Mouse (Mus musculus): ENCODE measurements around the gene Cdc42se2. TPM values are rescaled to one million over a fixed set of nuclear protein-coding genes. Genes with fewer than 3 reads are reported as not detected.

Gene Cdc42se2
- polyA plus RNA-seq, 2 experiments = 51.7 to 77.7 TPM

DNA sequence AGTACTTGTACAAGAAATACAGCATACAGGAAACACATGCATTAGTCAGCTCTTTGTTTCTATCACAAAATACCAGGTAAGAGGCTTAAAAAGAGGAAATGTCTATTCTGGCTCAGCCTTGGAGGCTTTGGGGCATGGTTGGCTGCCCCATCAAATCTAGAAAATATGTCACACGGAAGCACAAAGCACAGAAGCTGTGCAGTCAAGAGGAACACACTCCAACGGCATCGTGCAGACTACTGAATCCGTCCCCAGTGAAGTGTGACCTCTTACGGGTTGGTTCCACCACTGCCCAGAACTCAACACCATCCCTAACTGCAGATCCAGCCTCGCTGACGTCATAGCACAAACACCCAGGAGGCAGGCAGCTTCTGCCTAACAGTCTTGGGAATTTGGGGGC, 53.9 kb downstream of the Cdc42se2 start:
- Histone ChIP-seq H3K27ac (replicated peaks; ENCODE audit: low read depth, low read length) (no peak overlapping the region), H3K27me3 (ENCODE audit: control insufficient read depth, insufficient read depth, low read length) (no peaks in the 10 kb centered on the region), H3K4me2 (replicated peaks; ENCODE audit: low read depth, low read length, severe bottlenecking) (no peak overlapping the region), H3K36me3 (ENCODE audit: control insufficient read depth, insufficient read depth, low read length) (peaks cover 27% of the 10 kb centered on the region), H3K4me3 (replicated peaks; ENCODE audit: low read length) (no peak overlapping the region), H3K9ac (ENCODE audit: low read depth, low read length, severe bottlenecking) (no peak overlapping the region), H3K9me3 (ENCODE audit: control insufficient read depth, low read length) (no peaks in the 10 kb centered on the region), H3K4me1 (ENCODE audit: control insufficient read depth, insufficient read depth, low read length) (no peaks in the 10 kb centered on the region)
- 85% methylated on average over 7 of the region's 7 CpGs for WGBS
- ATAC-seq (ENCODE audit: low FRiP score, low read depth) (no peak), DNase-seq (ENCODE audit: low spot score) (no peak)
- TF ChIP-seq POLR2A (IDR thresholded peaks at IDR 0.05; ENCODE audit: borderline replicate concordance, extremely low read depth, insufficient read depth, insufficient read length) = no peak

DNA sequence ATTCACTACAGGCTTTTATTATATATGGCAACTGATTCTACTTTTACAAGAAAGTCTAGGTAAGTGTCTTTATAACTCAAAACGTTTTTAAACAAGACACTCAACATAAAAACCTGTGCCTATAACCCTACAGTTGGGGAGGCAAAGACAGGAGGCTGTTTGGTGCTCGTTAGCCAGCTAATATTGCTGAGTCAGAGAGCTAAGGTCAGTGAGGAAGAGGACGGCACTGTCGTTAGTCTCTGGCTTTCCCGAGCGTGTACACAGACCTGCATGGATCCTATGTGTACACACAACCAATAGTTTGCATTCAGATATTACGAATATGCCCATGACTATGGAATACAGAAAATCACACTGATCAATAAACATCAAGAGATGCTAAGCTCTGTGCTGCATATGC, 56.1 kb downstream of the Cdc42se2 start:
- TF ChIP-seq POLR2A (IDR thresholded peaks at IDR 0.05; ENCODE audit: borderline replicate concordance, extremely low read depth, insufficient read depth, insufficient read length) = no peak
- Histone ChIP-seq H3K4me3 (replicated peaks; ENCODE audit: low read length) (no peak overlapping the region), H3K9ac (ENCODE audit: low read depth, low read length, severe bottlenecking) (no peak overlapping the region), H3K9me3 (ENCODE audit: control insufficient read depth, low read length) (no peaks in the 10 kb centered on the region), H3K36me3 (ENCODE audit: control insufficient read depth, insufficient read depth, low read length) (peaks cover 24% of the 10 kb centered on the region), H3K27ac (replicated peaks; ENCODE audit: low read depth, low read length) (no peak overlapping the region), H3K4me1 (ENCODE audit: control insufficient read depth, insufficient read depth, low read length) (no peaks in the 10 kb centered on the region), H3K4me2 (replicated peaks; ENCODE audit: low read depth, low read length, severe bottlenecking) (no peak overlapping the region), H3K27me3 (ENCODE audit: control insufficient read depth, insufficient read depth, low read length) (no peaks in the 10 kb centered on the region)
- no peak for ATAC-seq (ENCODE audit: low FRiP score, low read depth)
- WGBS = 71% methylated on average over 7 of the region's 7 CpGs
- DNase-seq (ENCODE audit: low spot score) = no peak

DNA sequence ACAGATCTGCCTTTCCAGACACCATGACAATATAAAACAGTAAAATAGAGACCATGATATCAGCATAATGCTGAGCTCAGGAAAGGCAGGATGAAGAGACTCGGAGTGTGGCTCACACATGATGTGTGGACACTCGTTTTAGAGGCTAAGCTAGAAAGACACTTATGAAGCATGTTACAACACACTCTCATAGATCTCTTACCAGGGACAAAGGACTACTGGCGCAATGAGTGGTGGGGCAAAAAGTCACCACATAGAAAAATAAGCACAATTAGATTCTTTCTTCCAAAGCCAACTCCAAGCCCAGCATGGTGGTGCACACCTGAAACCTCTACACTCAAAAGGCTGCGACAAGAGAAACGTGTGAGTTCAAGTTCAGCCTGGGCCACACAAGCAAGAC, 56.5 kb downstream of the Cdc42se2 start:
- TF ChIP-seq POLR2A (IDR thresholded peaks at IDR 0.05; ENCODE audit: borderline replicate concordance, extremely low read depth, insufficient read depth, insufficient read length) = no peak
- H3K4me3 ChIP-seq (replicated peaks; ENCODE audit: low read length) = no peak overlapping the region
- no peak overlapping the region for H3K4me2 ChIP-seq (replicated peaks; ENCODE audit: low read depth, low read length, severe bottlenecking)
- no peaks in the 10 kb centered on the region for H3K27me3 ChIP-seq (ENCODE audit: control insufficient read depth, insufficient read depth, low read length)
- H3K27ac ChIP-seq (replicated peaks; ENCODE audit: low read depth, low read length) = no peak overlapping the region
- H3K9ac ChIP-seq (ENCODE audit: low read depth, low read length, severe bottlenecking) = no peak overlapping the region
- ATAC-seq (ENCODE audit: low FRiP score, low read depth) = no peak
- peaks cover 24% of the 10 kb centered on the region for H3K36me3 ChIP-seq (ENCODE audit: control insufficient read depth, insufficient read depth, low read length)
- DNase-seq (ENCODE audit: low spot score) = no peak
- no peaks in the 10 kb centered on the region for H3K9me3 ChIP-seq (ENCODE audit: control insufficient read depth, low read length)
- H3K4me1 ChIP-seq (ENCODE audit: control insufficient read depth, insufficient read depth, low read length) = no peaks in the 10 kb centered on the region
- WGBS = 92% methylated on average over 5 of the region's 5 CpGs

DNA sequence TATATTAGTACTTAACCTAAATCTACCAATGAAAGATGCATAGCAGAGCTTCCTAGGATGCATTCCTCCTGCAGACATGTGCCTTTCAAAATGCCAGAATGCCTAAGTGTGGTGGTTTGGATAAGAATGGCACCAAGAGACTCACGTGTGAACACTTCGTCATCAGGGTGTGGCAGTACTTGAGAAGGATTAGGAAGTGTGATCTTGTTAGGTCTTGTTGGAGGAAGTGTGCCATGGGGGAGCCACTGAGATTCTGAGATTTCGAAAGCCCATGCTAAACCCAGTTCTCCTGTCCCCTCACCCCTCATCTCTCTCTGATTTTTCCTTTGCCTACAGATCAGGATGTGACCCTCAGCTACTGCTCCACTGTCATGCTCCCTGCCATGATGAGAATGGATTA, 58.2 kb downstream of the Cdc42se2 start:
- no peak for ATAC-seq (ENCODE audit: low FRiP score, low read depth)
- no peak for DNase-seq (ENCODE audit: low spot score)
- no peak overlapping the region for H3K27ac ChIP-seq (replicated peaks; ENCODE audit: low read depth, low read length)
- no peak overlapping the region for H3K4me3 ChIP-seq (replicated peaks; ENCODE audit: low read length)
- no peak for TF ChIP-seq POLR2A (IDR thresholded peaks at IDR 0.05; ENCODE audit: borderline replicate concordance, extremely low read depth, insufficient read depth, insufficient read length)
- H3K9me3 ChIP-seq (ENCODE audit: control insufficient read depth, low read length) = no peaks in the 10 kb centered on the region
- H3K9ac ChIP-seq (ENCODE audit: low read depth, low read length, severe bottlenecking) = no peak overlapping the region
- peaks cover 19% of the 10 kb centered on the region for H3K36me3 ChIP-seq (ENCODE audit: control insufficient read depth, insufficient read depth, low read length)
- no peaks in the 10 kb centered on the region for H3K27me3 ChIP-seq (ENCODE audit: control insufficient read depth, insufficient read depth, low read length)
- no peaks in the 10 kb centered on the region for H3K4me1 ChIP-seq (ENCODE audit: control insufficient read depth, insufficient read depth, low read length)
- H3K4me2 ChIP-seq (replicated peaks; ENCODE audit: low read depth, low read length, severe bottlenecking) = no peak overlapping the region
- WGBS = 89% methylated on average over 3 of the region's 3 CpGs

DNA sequence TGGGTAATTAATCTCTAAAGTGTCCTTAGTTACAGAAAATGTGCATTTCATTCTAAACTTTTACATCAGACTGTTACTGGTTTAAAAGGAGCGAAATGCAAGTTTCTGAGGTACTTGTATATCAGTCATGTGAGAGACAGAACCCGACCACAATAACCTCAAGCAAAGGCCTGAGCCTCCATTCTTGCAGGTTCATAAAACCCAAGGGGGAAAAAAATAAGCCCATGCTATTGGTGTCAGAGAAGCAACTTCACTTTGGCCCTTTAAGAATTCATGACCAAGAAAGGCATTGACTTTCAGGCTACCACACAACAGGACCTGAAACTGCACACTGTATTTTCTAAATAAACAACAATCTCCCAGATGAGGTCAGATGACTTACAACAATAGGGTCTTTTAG, 59.1 kb downstream of the Cdc42se2 start:
- 74% methylated on average over 2 of the region's 2 CpGs for WGBS
- H3K9ac ChIP-seq (ENCODE audit: low read depth, low read length, severe bottlenecking) = no peak overlapping the region
- no peaks in the 10 kb centered on the region for H3K27me3 ChIP-seq (ENCODE audit: control insufficient read depth, insufficient read depth, low read length)
- H3K4me2 ChIP-seq (replicated peaks; ENCODE audit: low read depth, low read length, severe bottlenecking) = no peak overlapping the region
- peaks cover 22% of the 10 kb centered on the region for H3K36me3 ChIP-seq (ENCODE audit: control insufficient read depth, insufficient read depth, low read length)
- no peak for TF ChIP-seq POLR2A (IDR thresholded peaks at IDR 0.05; ENCODE audit: borderline replicate concordance, extremely low read depth, insufficient read depth, insufficient read length)
- no peak overlapping the region for H3K27ac ChIP-seq (replicated peaks; ENCODE audit: low read depth, low read length)
- no peak for DNase-seq (ENCODE audit: low spot score)
- no peaks in the 10 kb centered on the region for H3K9me3 ChIP-seq (ENCODE audit: control insufficient read depth, low read length)
- H3K4me1 ChIP-seq (ENCODE audit: control insufficient read depth, insufficient read depth, low read length) = no peaks in the 10 kb centered on the region
- no peak for ATAC-seq (ENCODE audit: low FRiP score, low read depth)
- H3K4me3 ChIP-seq (replicated peaks; ENCODE audit: low read length) = no peak overlapping the region

DNA sequence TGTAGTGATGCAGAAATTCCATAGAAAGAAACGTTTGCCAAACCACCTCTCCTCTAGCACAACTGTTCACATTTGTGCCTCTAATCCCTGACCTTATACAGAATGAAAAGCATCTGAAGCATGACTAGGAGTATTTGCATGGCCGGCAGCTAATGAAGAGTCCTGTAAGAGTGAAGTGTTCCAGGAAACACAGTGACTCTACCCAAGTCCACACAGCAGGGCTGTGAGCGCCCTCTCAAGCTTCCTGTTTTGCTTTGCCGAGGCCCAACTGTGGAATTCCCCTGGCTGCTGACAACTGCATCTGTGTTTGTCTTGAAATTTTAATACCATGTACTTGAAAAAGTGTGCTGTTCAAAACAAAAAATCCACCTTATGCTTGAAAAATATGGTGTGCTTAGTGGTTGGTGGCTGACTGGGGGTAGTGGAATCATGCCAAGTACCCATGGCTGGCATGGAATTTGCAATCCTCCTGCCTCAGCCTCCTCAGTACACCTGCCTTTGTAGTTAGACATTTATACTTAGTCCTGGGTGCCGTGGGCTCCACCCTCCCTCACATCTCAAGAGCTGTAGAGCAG, 60.1 kb downstream of the Cdc42se2 start:
- Histone ChIP-seq H3K9ac (ENCODE audit: low read depth, low read length, severe bottlenecking) (no peak overlapping the region), H3K36me3 (ENCODE audit: control insufficient read depth, insufficient read depth, low read length) (peaks cover 32% of the 10 kb centered on the region), H3K27ac (replicated peaks; ENCODE audit: low read depth, low read length) (no peak overlapping the region), H3K27me3 (ENCODE audit: control insufficient read depth, insufficient read depth, low read length) (no peaks in the 10 kb centered on the region), H3K4me1 (ENCODE audit: control insufficient read depth, insufficient read depth, low read length) (no peaks in the 10 kb centered on the region), H3K4me2 (replicated peaks; ENCODE audit: low read depth, low read length, severe bottlenecking) (no peak overlapping the region), H3K9me3 (ENCODE audit: control insufficient read depth, low read length) (no peaks in the 10 kb centered on the region), H3K4me3 (replicated peaks; ENCODE audit: low read length) (no peak overlapping the region)
- ATAC-seq (ENCODE audit: low FRiP score, low read depth) (no peak), DNase-seq (ENCODE audit: low spot score) (no peak)
- 77% methylated on average over 5 of the region's 5 CpGs for WGBS
- no peak for TF ChIP-seq POLR2A (IDR thresholded peaks at IDR 0.05; ENCODE audit: borderline replicate concordance, extremely low read depth, insufficient read depth, insufficient read length)
